Mouse (Mus musculus) neural tube, embryonic 11.5 days (tissue): ENCODE data around the gene Fes. TPM values are rescaled to one million over a fixed set of nuclear protein-coding genes. Genes with fewer than 3 reads are reported as not detected.

Source experiments
- ATAC-seq: fragments of 200-750 bp; cut with Nextera tagmentation; 2 replicates; pipeline ENCODE4 v1.8.0; 2017; ENCODE audit warnings: moderate number of reproducible peaks, mild to moderate bottlenecking, moderate TSS enrichment, moderate library complexity; ENCODE audit not compliant: insufficient read depth, low FRiP score, low TSS enrichment
- DNase-seq: peaks from one replicate; pipeline ENCODE4 v3.0.0-alpha.2; 2015; ENCODE audit warnings: low spot score
- H3K27ac ChIP-seq: fragments of 300-500 bp; sonication (generic); 2 replicates; pipeline ENCODE4 v1.5.1; 2014; ENCODE audit warnings: low read depth, mild to moderate bottlenecking, low read length
- H3K27me3 ChIP-seq: fragments of 300-500 bp; sonication (generic); 2 replicates; pipeline ENCODE4 v1.6.1; 2014; ENCODE audit warnings: mild to moderate bottlenecking, low read length, mixed read lengths; ENCODE audit not compliant: control insufficient read depth, insufficient read depth
- H3K36me3 ChIP-seq: fragments of 300-500 bp; sonication (generic); 2 replicates; pipeline ENCODE4 v1.6.1; 2014; ENCODE audit warnings: mild to moderate bottlenecking, low read length, moderate library complexity, mixed read lengths; ENCODE audit not compliant: control insufficient read depth, insufficient read depth
- H3K4me1 ChIP-seq: fragments of 300-500 bp; sonication (generic); 2 replicates; pipeline ENCODE4 v1.6.1; 2014; ENCODE audit warnings: low read length, mixed read lengths; ENCODE audit not compliant: control insufficient read depth, insufficient read depth
- H3K4me2 ChIP-seq: fragments of 300-500 bp; sonication (generic); 2 replicates; pipeline ENCODE4 v1.6.1; 2014; ENCODE audit warnings: low read depth, mild to moderate bottlenecking, moderate library complexity
- H3K4me3 ChIP-seq: fragments of 300-500 bp; sonication (generic); 2 replicates; pipeline ENCODE4 v1.5.1; 2014; ENCODE audit warnings: low read depth, low read length
- H3K9ac ChIP-seq: fragments of 300-500 bp; sonication (generic); 2 replicates; pipeline ENCODE4 v1.6.1; 2014; ENCODE audit warnings: mild to moderate bottlenecking, low read length
- H3K9me3 ChIP-seq: fragments of 300-500 bp; sonication (generic); 2 replicates; pipeline ENCODE4 v1.6.1; 2016; ENCODE audit warnings: low read length; ENCODE audit not compliant: control insufficient read depth
- WGBS: fragments of 180-500 bp; shearing (Covaris S2); extraction: QIAGEN DNeasy Blood & Tissue Kit; methylation state at CpG from one replicate; pipeline ENCODE4 v1.1.7; 2014; 5-methylcytosine and 5-hydroxymethylcytosine counted together
- polyA plus RNA-seq: library from polyadenylated mRNA; unstranded; fragments of >200 nt; fragmentation: Nextera tagmentation; extraction: Ambion mirVana; gene quantifications from 2 replicates; pipeline ENCODE4 v1.2.1, GENCODE M21; 2014

The Fes gene
- 7.1 and 7.7 TPM in 2 replicates for polyA plus RNA-seq

DNA sequence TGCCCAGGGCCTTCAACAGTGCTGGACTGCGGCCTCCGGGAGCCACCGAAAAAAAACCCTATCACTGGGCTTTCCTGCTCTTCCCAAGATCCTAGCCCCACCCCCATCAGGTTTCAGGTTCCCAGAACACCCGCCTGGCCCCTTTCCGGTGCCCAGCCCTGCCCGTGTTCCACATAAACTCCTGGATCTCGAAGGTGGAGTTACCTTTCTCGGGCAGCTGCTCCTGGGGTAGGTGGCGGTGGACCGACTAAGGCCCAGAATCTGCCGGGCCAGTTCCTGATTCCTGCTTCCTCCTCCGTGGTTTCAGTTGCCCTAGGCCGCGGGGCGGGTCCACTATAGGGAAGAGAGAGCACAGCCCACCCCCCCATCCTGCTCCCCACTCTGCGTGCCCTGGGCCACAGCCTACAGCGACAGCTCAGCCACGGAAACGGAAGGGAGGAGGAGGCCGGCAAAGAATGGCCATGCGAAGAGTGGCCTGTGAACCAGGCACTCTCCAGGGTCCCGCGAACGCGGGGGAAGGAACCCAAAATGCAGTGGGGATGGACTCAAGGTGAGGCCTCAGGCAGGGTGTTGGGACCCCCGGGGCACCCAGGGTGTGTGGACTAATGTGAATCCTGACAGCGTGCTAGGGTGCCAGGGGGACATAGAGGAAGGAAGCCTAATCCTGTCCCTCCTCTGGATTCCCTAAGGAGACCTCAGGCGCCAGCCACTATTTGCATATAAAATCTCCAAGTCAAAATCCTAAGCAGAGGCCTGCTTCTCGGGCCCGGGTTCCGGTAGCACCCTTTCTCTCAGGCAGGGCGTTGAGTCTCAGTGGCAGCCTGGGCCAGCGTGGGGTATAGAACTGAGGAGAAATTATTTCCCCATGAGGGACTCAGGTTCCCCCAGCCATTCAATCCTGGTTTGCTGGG is at the start of gene Fes:
Fes (minus strand) TSS at position 314 of the 911 bp plus-strand sequence.
- Histone ChIP-seq H3K27me3 (no peaks in the 10 kb centered on the region), H3K9ac (peak within 1 kb of the TSS; percentile 56), H3K4me3 (peak within 1 kb of the TSS; percentile 22), H3K9me3 (no peaks in the 10 kb centered on the region), H3K4me1 (peaks cover 9% of the 10 kb centered on the region), H3K27ac (no peak within 1 kb of the TSS), H3K36me3 (peaks cover 10% of the 10 kb centered on the region), H3K4me2 (peak within 1 kb of the TSS; percentile 35)
- ATAC-seq (no peak), DNase-seq (peak; percentile 50)
- 12% methylated on average over 33 of the region's 33 CpGs for WGBS

DNA sequence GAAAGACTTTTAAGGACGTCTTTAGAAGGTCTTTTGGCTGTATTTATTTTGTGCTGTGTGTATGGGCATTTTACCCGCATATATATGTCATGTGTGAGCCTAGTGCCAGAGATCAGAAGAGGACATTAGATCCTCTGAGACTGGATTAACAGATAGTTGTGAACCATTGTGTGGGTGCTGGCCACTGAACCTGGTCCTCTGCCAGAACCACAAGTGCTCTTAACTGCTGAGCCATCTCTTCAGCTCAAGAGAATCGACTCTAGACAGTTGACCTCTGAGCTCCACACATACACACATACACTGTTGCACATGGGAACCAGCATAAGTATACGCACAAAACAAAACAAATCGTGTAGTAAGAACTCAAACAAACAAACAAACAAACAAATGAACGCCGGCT is 48.8 kb upstream of the Fes start:
- DNase-seq (no peak), ATAC-seq (no peak)
- WGBS = 89% methylated on average over 7 of the region's 7 CpGs
- Histone ChIP-seq H3K27ac (no peak overlapping the region), H3K36me3 (no peaks in the 10 kb centered on the region), H3K9me3 (no peaks in the 10 kb centered on the region), H3K4me2 (no peak overlapping the region), H3K4me3 (no peak overlapping the region), H3K9ac (no peak overlapping the region), H3K4me1 (no peaks in the 10 kb centered on the region), H3K27me3 (no peaks in the 10 kb centered on the region)

DNA sequence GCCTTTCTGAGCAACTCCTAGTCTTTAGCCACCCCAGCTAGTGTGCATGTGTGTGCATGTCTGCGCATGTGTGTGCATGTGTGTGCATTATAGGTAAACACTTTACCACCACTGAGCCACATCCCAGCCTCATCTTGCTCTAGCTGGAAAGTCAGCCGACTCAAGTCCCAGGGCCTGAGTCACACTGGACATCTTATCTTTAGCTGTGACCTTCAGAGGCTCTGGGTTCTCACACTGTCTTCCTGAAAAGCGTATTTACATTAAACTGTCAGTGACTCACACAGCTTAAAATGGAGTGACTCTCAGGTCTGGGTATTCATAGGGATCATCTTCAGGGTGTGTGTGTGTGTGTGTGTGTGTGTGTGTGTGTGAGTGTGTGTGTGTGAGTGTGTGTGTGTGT is 47.8 kb upstream of the Fes start:
- Histone ChIP-seq H3K4me1 (no peaks in the 10 kb centered on the region), H3K27ac (no peak overlapping the region), H3K4me3 (no peak overlapping the region), H3K27me3 (no peaks in the 10 kb centered on the region), H3K36me3 (no peaks in the 10 kb centered on the region), H3K4me2 (no peak overlapping the region), H3K9ac (no peak overlapping the region), H3K9me3 (no peaks in the 10 kb centered on the region)
- DNase-seq (no peak), ATAC-seq (no peak)
- WGBS = 87% methylated on average over 3 of the region's 3 CpGs

DNA sequence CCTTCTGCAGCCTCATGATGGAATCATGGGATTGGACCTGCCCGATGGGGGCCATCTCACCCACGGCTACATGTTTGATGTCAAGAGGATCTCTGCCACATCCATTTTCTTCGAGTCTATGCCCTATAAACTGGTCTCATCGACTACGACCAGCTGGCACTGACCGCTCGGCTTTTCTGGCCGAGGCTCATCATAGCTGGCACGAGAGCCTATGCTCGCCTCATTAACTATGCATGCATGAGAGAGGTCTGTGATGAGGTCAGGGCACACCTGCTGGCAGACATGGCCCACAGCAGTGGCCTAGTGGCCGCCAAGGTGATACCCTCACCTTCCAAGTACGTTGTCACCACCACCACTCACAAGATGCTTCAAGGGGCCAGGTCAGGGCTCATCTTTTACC is 41.9 kb upstream of the Fes start:
- H3K4me1 ChIP-seq = no peaks in the 10 kb centered on the region
- H3K36me3 ChIP-seq = no peaks in the 10 kb centered on the region
- H3K9ac ChIP-seq = no peak overlapping the region
- no peak overlapping the region for H3K27ac ChIP-seq
- 93% methylated on average over 12 of the region's 12 CpGs for WGBS
- no peak overlapping the region for H3K4me3 ChIP-seq
- no peaks in the 10 kb centered on the region for H3K9me3 ChIP-seq
- H3K4me2 ChIP-seq = no peak overlapping the region
- ATAC-seq (no peak), DNase-seq (no peak)
- no peaks in the 10 kb centered on the region for H3K27me3 ChIP-seq

DNA sequence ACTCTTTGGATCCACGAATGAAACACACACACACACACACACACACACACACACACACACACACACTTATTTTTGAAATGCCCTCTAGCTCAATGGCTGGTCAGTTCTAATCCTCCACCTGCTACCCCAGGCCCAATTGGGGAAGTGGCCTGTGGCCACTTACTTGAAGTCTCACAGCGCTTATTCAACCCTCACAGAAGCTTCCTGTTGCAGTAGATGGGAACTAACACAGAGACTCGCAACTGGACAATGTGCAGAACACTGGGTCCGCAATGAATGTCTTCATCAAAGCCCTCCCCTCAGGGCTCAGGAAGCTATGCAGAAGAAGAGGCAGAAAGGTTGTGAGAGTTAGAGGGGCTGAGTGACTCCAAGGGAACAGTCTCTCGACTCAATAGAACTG is 40.0 kb upstream of the Fes start:
- Histone ChIP-seq H3K4me1 (no peaks in the 10 kb centered on the region), H3K27ac (no peak overlapping the region), H3K36me3 (no peaks in the 10 kb centered on the region), H3K4me3 (no peak overlapping the region), H3K9me3 (no peaks in the 10 kb centered on the region), H3K4me2 (no peak overlapping the region), H3K27me3 (no peaks in the 10 kb centered on the region), H3K9ac (no peak overlapping the region)
- WGBS = 84% methylated on average over 5 of the region's 5 CpGs
- ATAC-seq = no peak
- no peak for DNase-seq

DNA sequence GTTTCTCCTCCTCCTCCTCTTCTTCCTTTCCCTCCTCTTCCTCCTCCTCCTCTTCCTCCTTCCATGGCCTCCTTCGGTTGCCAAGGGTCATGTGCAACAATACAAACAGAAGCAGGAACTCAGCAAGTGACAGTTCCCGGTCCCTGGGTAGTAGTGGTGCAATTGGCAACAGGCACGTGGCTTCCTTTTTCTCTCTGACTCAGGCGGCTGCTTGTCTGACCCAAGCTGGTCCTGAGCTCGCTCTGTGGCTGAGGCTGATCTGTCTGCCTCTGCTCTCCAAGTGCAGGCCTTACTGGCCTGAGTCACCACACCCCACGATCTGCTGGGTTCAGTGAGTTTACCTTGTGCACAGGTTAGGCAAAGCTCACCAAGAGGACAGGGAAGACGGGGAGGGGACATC is 38.6 kb upstream of the Fes start:
- ATAC-seq (no peak), DNase-seq (no peak)
- no peaks in the 10 kb centered on the region for H3K27me3 ChIP-seq
- H3K9ac ChIP-seq = no peak overlapping the region
- no peaks in the 10 kb centered on the region for H3K36me3 ChIP-seq
- H3K4me1 ChIP-seq = no peaks in the 10 kb centered on the region
- H3K4me3 ChIP-seq = no peak overlapping the region
- H3K4me2 ChIP-seq = no peak overlapping the region
- H3K9me3 ChIP-seq = no peaks in the 10 kb centered on the region
- 75% methylated on average over 7 of the region's 7 CpGs for WGBS
- H3K27ac ChIP-seq = no peak overlapping the region

DNA sequence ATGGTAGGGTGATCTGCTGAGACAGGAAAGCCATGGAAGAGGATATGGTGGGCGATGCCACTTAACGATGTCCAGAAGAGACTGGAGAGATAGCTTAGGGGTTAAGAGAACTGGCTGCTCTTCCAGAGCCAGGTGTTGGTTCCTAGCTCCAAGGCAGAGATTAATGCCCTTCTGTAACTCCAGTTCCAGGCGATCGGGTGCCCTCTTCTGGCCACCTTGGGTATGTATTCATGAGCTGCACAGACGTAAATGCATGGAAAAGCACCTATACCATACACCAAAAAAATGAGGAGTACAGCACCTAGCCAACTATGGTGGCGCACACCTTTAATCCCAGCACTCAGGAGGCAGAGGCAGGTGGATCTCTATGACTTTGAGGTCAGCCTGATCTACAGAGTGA is 37.0 kb upstream of the Fes start:
- no peak overlapping the region for H3K27ac ChIP-seq
- no peak overlapping the region for H3K9ac ChIP-seq
- H3K9me3 ChIP-seq = no peaks in the 10 kb centered on the region
- ATAC-seq (no peak), DNase-seq (no peak)
- WGBS = 67% methylated on average over 6 of the region's 6 CpGs
- no peak overlapping the region for H3K4me2 ChIP-seq
- no peaks in the 10 kb centered on the region for H3K4me1 ChIP-seq
- H3K27me3 ChIP-seq = no peaks in the 10 kb centered on the region
- no peak overlapping the region for H3K4me3 ChIP-seq
- H3K36me3 ChIP-seq = no peaks in the 10 kb centered on the region

DNA sequence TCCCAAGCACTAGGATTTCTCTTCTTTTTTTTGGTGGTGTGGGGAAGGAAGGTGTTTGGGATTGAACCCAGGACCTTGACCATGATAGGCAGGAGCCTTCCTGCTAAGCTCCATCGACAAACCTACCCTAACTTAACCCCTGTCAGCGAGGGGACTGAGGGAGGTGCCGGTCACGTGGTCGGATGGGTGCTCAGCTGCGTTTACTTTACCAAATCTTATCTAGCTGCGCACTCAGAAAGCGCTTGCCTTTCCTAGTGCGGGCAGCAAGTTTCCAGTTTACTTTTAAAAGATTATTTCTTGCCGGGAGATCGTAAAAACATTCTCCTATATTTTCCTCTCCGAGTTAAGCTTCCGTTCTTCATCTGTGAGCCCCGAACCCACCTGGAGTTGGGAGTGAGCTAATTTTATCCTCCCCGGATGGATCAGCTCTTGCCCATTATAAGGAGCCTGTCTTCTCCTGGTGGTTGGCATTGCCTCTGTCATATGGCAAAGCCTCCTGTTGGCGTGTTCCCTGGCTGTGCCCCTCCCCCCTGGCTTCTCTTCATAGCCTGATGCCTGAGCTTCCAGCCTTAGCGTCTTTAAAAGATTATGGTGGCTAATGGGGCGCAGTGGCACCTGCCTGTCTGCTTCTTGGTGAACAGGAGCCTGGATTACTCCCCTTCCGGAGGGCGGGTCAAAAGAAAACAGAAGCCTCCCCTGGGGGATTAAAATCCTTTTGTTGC is 35.2 kb upstream of the Fes start:
- H3K27me3 ChIP-seq = no peaks in the 10 kb centered on the region
- no peak for DNase-seq
- WGBS = 31% methylated on average over 20 of the region's 20 CpGs
- H3K36me3 ChIP-seq = no peaks in the 10 kb centered on the region
- no peak for ATAC-seq
- H3K9ac ChIP-seq = no peak overlapping the region
- no peak overlapping the region for H3K4me2 ChIP-seq
- H3K4me3 ChIP-seq = no peak overlapping the region
- H3K4me1 ChIP-seq = no peaks in the 10 kb centered on the region
- no peaks in the 10 kb centered on the region for H3K9me3 ChIP-seq
- no peak overlapping the region for H3K27ac ChIP-seq

DNA sequence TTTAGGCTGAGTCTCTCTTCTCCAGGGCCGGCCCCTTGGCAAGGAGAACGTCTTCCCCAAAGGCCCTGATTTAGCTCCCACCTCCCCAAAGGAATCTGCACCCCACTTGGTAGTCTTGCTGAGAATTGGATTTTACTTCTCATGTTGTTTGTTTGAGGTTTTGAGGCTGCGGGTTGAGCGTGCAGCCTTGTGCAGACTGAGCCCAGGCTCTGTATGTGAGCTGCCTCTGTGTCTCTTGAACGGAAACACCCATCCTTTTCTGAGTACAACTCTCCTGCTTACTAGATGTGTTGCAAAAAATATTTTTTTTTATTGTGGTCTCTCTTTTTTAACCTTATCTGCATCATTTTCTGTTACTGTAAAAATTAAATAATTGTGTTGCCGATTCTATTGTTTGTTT is 33.8 kb upstream of the Fes start:
- H3K27ac ChIP-seq = no peak overlapping the region
- no peaks in the 10 kb centered on the region for H3K36me3 ChIP-seq
- no peak for DNase-seq
- no peaks in the 10 kb centered on the region for H3K4me1 ChIP-seq
- H3K9ac ChIP-seq = no peak overlapping the region
- H3K4me3 ChIP-seq = no peak overlapping the region
- ATAC-seq = no peak
- H3K9me3 ChIP-seq = no peaks in the 10 kb centered on the region
- H3K27me3 ChIP-seq = no peaks in the 10 kb centered on the region
- WGBS = 90% methylated on average over 6 of the region's 6 CpGs
- H3K4me2 ChIP-seq = no peak overlapping the region
